Comparison of ENCODE assay signal across 13 mouse cellular contexts in the genomic region with DNA sequence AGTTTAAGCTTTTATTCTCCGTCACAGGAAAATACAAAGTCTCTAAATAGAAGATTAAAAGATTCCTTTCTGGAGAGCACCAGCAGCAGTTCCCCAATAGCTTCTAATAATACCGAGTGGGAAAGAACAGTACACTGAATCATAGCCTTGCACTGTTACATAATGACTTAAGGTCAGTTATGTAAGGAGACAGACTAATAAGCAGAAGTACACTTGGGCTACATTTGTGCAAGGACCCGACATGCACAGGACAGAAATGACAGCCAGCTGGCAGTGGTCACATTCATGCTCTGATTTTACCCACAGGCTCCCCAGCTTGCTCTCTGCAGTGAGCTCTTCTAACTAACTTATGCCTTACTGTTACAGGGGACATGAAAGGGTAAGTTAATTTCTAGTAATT.
A peak's percentile ranks its signal among the peaks of the same experiment; 100 is the strongest.
DNase-seq lines count a peak whose midpoint lies in the region; ATAC-seq and TF ChIP-seq lines count a peak whose summit lies in the region.
"Had no signal": no experiment of that assay in that cellular context is flagged by ENCODE, and none has a peak within 500 bp of the region (broad histone marks: within the 10 kb centered on the region; RNA-seq: fewer than 3 reads in every experiment).

No protein-coding gene starts in this region.

- no peak for TF ChIP-seq POLR2A in heart, adult 2 months (IDR thresholded peaks at IDR 0.05; ENCODE audit: insufficient read depth, low read depth, low read length)

- intact Hi-C loops in heart, adult 2 months (cut with DNase I), result no loop called here
- intact Hi-C loops in heart, postnatal 14 days (cut with DNase I), result no loop called here

- peaks cover 1% of the 10 kb centered on the region for H3K4me1 ChIP-seq in heart, adult 2 months (ENCODE audit: control insufficient read depth, insufficient read depth, low read length)
- H3K4me1 ChIP-seq in heart, embryonic 12.5 days (replicated peaks), result no peaks in the 10 kb centered on the region
- 0 out of 2 replicates have a peak, but pooled peaks cover 3% of the 10 kb centered on the region for H3K4me1 ChIP-seq in forebrain, embryonic 15.5 days
- H3K4me1 ChIP-seq: heart, embryonic 15.5 days; midbrain, embryonic 12.5 days had no signal

- H3K4me3 ChIP-seq in heart, adult 2 months, result no peak overlapping the region
- H3K4me3 ChIP-seq in heart, embryonic 12.5 days, result no peak overlapping the region
- H3K4me3 ChIP-seq in forebrain, embryonic 15.5 days, result no peak overlapping the region
- H3K4me3 ChIP-seq: heart, embryonic 15.5 days; midbrain, embryonic 12.5 days had no signal

- 52% methylated on average over 3 of the region's 3 CpGs for WGBS in heart, adult 2 months
- WGBS in heart, embryonic 12.5 days, result 78% methylated on average over 3 of the region's 3 CpGs
- 45% methylated on average over 3 of the region's 3 CpGs for WGBS in forebrain, embryonic 15.5 days

- peak; percentile 19 to 46 for DNase-seq in heart, adult 2 months
- DNase-seq in retina, adult 2 months (ENCODE audit: low read depth, low spot score), result peak; percentile 34
- DNase-seq in retina, embryonic 14.5 days (ENCODE audit: low spot score), result no peak
- DNase-seq in heart, postnatal 14 days, result peak; percentile 2
- DNase-seq in embryo, embryonic 9.5 days (ENCODE audit: extremely low spot score), result no peak
- no peak for DNase-seq in embryo, embryonic 11 days
- DNase-seq: lung, adult 2 months; thymus, postnatal 4 days had no signal

- no peak for TF ChIP-seq CTCF in heart, adult 2 months (IDR thresholded peaks at IDR 0.05)

- no peaks in the 10 kb centered on the region for H3K79me2 ChIP-seq in heart, adult 2 months (replicated peaks; ENCODE audit: control insufficient read depth, insufficient read depth, low read length)

- no peaks in the 10 kb centered on the region for H3K27me3 ChIP-seq in heart, adult 2 months (ENCODE audit: control insufficient read depth, insufficient read depth, low read length)
- no peaks in the 10 kb centered on the region for H3K27me3 ChIP-seq in heart, embryonic 12.5 days (replicated peaks)
- no peaks in the 10 kb centered on the region for H3K27me3 ChIP-seq in forebrain, embryonic 15.5 days
- H3K27me3 ChIP-seq: heart, embryonic 15.5 days; midbrain, embryonic 12.5 days; Patski had no signal

- TF ChIP-seq EP300 in heart, adult 2 months (IDR thresholded peaks at IDR 0.05; ENCODE audit: insufficient read depth, low read depth, low read length), result peak; percentile 86; the same call in 1 of the 2 replicates

- no peak overlapping the region for H3K4me2 ChIP-seq in heart, embryonic 12.5 days
- H3K4me2 ChIP-seq in forebrain, embryonic 15.5 days (replicated peaks), result no peak overlapping the region
- H3K4me2 ChIP-seq: heart, embryonic 15.5 days; midbrain, embryonic 12.5 days had no signal

- H3K27ac ChIP-seq in heart, adult 2 months, result no peak overlapping the region; the same call in 1 of the 2 replicates
- H3K27ac ChIP-seq in heart, embryonic 12.5 days (ENCODE audit: poor library complexity, severe bottlenecking), result no peak overlapping the region
- H3K27ac ChIP-seq in forebrain, embryonic 15.5 days (replicated peaks), result no peak overlapping the region
- H3K27ac ChIP-seq: heart, embryonic 15.5 days; midbrain, embryonic 12.5 days had no signal

- no peak overlapping the region for H3K9ac ChIP-seq in heart, adult 2 months (ENCODE audit: low read depth, low read length)
- H3K9ac ChIP-seq in heart, embryonic 12.5 days, result no peak overlapping the region
- H3K9ac ChIP-seq in forebrain, embryonic 15.5 days (replicated peaks), result no peak overlapping the region
- H3K9ac ChIP-seq: heart, embryonic 15.5 days; midbrain, embryonic 12.5 days had no signal

- no peaks in the 10 kb centered on the region for H3K9me3 ChIP-seq in heart, embryonic 12.5 days (replicated peaks)
- H3K9me3 ChIP-seq in forebrain, embryonic 15.5 days, result no peaks in the 10 kb centered on the region
- H3K9me3 ChIP-seq: heart, embryonic 15.5 days; midbrain, embryonic 12.5 days had no signal

- ATAC-seq in heart, embryonic 12.5 days (ENCODE audit: insufficient number of reproducible peaks, low FRiP score), result no peak
- ATAC-seq in forebrain, embryonic 15.5 days (replicated peaks), result no peak
- ATAC-seq: Patski had no signal

- H3K36me3 ChIP-seq in heart, adult 2 months (ENCODE audit: control insufficient read depth, insufficient read depth, low read length), result peaks cover 2% of the 10 kb centered on the region; the same call in 1 of the 2 replicates
- no peaks in the 10 kb centered on the region for H3K36me3 ChIP-seq in heart, embryonic 12.5 days
- H3K36me3 ChIP-seq in forebrain, embryonic 15.5 days, result no peaks in the 10 kb centered on the region
- H3K36me3 ChIP-seq: heart, embryonic 15.5 days; midbrain, embryonic 12.5 days had no signal

Comparison
In these comparisons a context has a peak if more than half of its experiments do, and no peak if none do; other contexts are left out.
1. DNase-seq: peak in heart, adult 2 months (2 of 2), retina, adult 2 months (single experiment) and heart, postnatal 14 days (2 of 2); none in retina, embryonic 14.5 days (single experiment), embryo, embryonic 9.5 days (single experiment) and embryo, embryonic 11 days (single experiment).